Mouse (Mus musculus) kidney, adult 8-10 months (tissue): ENCODE measurements at regions not wholly inside any gene's neighbourhood (a gene's known extent, or its start where the extent isn't known, plus 50 kb on each side); places are given as distances from the start of the nearest gene placed in this dataset.

ENCODE experiments used
- DNase-seq, 2 experiments: peaks; one replicate each; pipeline ENCODE4 v3.0.0; 2022

- peak; percentile 56 for DNase-seq
These were observed 1143.8 kb downstream of the 4930447A16Rik start for GRCm38 (mm10) chr15:38569011-38569640.

GRCm38 (mm10) chr15:38570144-38570543 is 1144.8 kb downstream of the 4930447A16Rik start:
- no peak for DNase-seq

- peak in 1 of 2 experiments; percentile 28 for DNase-seq
These were observed 1145.4 kb downstream of the 4930447A16Rik start for GRCm38 (mm10) chr15:38570735-38571134.

GRCm38 (mm10) chr15:38572652-38573051 is 1147.3 kb downstream of the 4930447A16Rik start:
- DNase-seq, result no peak

GRCm38 (mm10) chr15:38574447-38574846 is 1149.1 kb downstream of the 4930447A16Rik start:
- no peak for DNase-seq

- no peak for DNase-seq
These were observed 1149.9 kb downstream of the 4930447A16Rik start for GRCm38 (mm10) chr15:38575254-38575653.

- no peak for DNase-seq
These were observed 1152.3 kb downstream of the 4930447A16Rik start for GRCm38 (mm10) chr15:38577691-38578090.

- DNase-seq, result no peak
These were observed 1154.1 kb downstream of the 4930447A16Rik start for GRCm38 (mm10) chr15:38579481-38579880.

- no peak for DNase-seq
These were observed 1158.1 kb downstream of the 4930447A16Rik start for GRCm38 (mm10) chr15:38583500-38583899.

- DNase-seq, result no peak
These were observed 1159.1 kb downstream of the 4930447A16Rik start for GRCm38 (mm10) chr15:38584425-38584824.

- DNase-seq, result no peak
These were observed 1160.3 kb downstream of the 4930447A16Rik start for GRCm38 (mm10) chr15:38585610-38586009.

GRCm38 (mm10) chr15:38586594-38586993 is 1161.2 kb downstream of the 4930447A16Rik start:
- DNase-seq, result no peak

GRCm38 (mm10) chr15:38588268-38588667 is 1162.9 kb downstream of the 4930447A16Rik start:
- no peak for DNase-seq

GRCm38 (mm10) chr15:38589010-38589409 is 1163.7 kb downstream of the 4930447A16Rik start:
- no peak for DNase-seq

GRCm38 (mm10) chr15:38589675-38590074 is 1164.3 kb downstream of the 4930447A16Rik start:
- DNase-seq, result no peak

GRCm38 (mm10) chr15:38594095-38594494 is 1168.7 kb downstream of the 4930447A16Rik start:
- peak; percentile 39 to 49 for DNase-seq

- DNase-seq, result no peak
These were observed 1169.4 kb downstream of the 4930447A16Rik start for GRCm38 (mm10) chr15:38594747-38595146.

- no peak for DNase-seq
These were observed 1170.5 kb downstream of the 4930447A16Rik start for GRCm38 (mm10) chr15:38595820-38596219.

GRCm38 (mm10) chr15:38597458-38597857 is 1172.1 kb downstream of the 4930447A16Rik start:
- DNase-seq, result no peak

GRCm38 (mm10) chr15:38601436-38601835 is 1176.1 kb downstream of the 4930447A16Rik start:
- no peak for DNase-seq

- no peak for DNase-seq
These were observed 1177.0 kb downstream of the 4930447A16Rik start for GRCm38 (mm10) chr15:38602187-38602870.

- no peak for DNase-seq
These were observed 1178.6 kb downstream of the 4930447A16Rik start for GRCm38 (mm10) chr15:38603918-38604317.

GRCm38 (mm10) chr15:38607368-38607767 is 1182.0 kb downstream of the 4930447A16Rik start:
- peak; percentile 56 to 71 for DNase-seq

- DNase-seq, result no peak
These were observed 1183.0 kb downstream of the 4930447A16Rik start for GRCm38 (mm10) chr15:38608207-38608870.
